Mouse (Mus musculus): ENCODE measurements around the gene Epb41l2. TPM values are rescaled to one million over a fixed set of nuclear protein-coding genes. Genes with fewer than 3 reads are reported as not detected.

Epb41l2 gene
- total RNA-seq, 1 experiment from 2014 or later: 58.3 TPM

DNA sequence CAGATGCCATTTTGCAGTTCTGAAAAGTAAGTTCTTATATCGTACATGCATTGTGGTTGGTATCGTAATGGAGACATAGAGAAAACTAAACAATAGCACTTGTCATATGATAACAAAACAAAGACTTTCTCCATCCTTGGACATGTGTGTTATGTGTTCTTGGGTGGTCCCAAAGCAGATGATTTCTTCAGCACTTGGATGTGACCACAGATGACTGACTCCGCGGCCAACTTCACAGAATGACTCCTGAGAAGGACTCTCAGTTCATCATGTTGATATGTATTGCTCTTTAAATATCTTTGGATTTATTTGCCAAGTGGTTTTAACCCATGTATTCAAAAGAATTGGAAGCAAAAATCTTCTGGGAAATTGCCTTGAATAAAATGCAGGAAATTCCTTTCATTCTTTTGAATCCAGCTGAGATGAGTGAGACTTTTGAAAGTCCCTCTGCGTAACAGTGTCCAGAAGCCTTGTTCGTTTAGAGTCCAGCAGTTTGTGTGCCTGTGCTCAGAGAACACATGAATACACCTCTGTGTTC, 52.3 kb downstream of the Epb41l2 start:
- no peak for ATAC-seq (replicated peaks in 1 of 2; ENCODE audit: insufficient read depth in 1 of 2, low FRiP score in 2 of 2, low TSS enrichment in 1 of 2, low read depth in 1 of 2, poor library complexity in 2 of 2, severe bottlenecking in 2 of 2)

DNA sequence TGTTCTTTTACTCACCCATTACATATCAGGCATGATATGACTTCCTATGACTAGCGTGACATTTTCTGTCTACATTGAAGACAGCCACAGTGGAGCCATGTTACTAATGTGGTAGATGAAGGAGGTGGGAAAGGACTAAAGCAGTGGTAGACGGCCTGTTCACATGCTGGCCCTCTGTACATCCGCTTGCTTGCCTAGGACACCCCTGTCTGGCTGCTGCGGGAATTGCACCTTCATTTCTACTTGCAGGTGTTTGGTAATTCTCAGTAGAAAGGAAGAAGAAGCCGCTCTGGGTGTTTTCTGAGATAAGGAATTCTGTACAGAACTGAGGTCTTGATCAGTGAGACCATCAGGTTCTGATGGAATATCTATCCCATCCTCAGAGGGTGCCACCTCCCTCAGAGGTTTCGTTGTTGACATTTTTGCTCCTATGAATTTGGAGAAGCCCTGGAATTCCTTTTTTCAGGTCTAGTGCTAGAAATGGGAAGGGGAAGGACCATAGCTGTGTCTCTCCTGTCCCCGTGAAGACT, 55.7 kb downstream of the Epb41l2 start:
- ATAC-seq (replicated peaks in 1 of 2; ENCODE audit: insufficient read depth in 1 of 2, low FRiP score in 2 of 2, low TSS enrichment in 1 of 2, low read depth in 1 of 2, poor library complexity in 2 of 2, severe bottlenecking in 2 of 2): peak in 1 of 2 experiments; percentile 48; a peak in 2 of 4 replicates

DNA sequence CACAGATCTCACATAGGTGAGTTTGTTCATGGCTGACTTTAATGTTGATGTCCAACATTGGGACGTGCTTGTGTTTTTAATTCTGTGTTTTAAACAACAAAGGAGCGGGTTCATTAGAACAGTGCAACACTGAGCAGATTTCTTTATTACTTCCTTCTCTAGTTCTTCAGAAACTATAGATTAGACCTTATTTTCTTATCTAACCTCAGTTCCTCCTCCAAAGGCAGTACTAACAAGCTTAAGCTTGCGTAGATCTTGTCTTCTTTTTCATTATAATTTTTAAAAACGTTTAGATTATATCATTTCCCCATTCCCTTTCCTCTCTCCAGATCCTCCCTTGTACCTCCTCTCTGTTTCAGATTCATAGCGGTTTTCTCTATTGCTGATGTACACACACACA, 57.1 kb downstream of the Epb41l2 start:
- no peak for ATAC-seq (replicated peaks in 1 of 2; ENCODE audit: insufficient read depth in 1 of 2, low FRiP score in 2 of 2, low TSS enrichment in 1 of 2, low read depth in 1 of 2, poor library complexity in 2 of 2, severe bottlenecking in 2 of 2)

DNA sequence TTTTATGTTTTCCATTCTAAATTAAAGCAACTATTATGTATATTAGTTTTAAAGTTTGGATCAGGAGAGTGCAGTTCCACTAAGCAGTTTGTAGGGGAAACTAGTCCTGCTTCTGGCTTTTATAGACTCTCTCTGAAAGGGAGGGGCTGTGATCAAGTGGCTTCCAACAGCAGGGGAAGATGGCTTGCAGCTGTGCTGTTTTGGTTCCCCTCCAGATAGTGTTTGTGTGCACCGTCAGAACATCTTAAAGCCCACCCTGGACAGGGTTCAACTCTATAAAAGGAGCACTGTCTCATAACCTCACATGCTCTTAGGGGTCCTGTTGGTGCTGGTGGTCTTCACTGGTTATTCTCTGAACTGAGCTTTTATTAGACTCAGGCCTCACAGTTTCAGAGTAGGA, 66.5 kb downstream of the Epb41l2 start:
- ATAC-seq (replicated peaks in 1 of 2; ENCODE audit: insufficient read depth in 1 of 2, low FRiP score in 2 of 2, low TSS enrichment in 1 of 2, low read depth in 1 of 2, poor library complexity in 2 of 2, severe bottlenecking in 2 of 2): no peak

DNA sequence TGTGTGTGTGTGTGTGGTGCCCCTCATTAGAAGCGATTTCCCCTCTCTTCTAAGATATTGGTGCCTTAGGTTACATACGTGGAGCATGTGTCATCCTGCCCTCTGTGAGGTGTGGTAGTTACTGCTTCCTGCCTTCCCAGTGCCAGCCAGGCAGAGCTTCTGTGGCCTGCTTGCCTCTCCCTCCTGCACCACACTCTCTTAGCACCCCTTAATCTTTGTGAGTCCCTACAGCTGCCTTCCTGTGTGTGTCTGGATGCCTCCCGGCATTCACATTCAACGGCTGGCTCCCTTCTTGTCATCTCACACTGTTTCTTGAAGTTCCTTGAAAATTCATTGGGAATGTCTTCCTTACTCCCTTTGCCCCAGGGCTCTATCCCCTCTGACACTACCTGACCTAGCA, 67.2 kb downstream of the Epb41l2 start:
- no peak for ATAC-seq (replicated peaks in 1 of 2; ENCODE audit: insufficient read depth in 1 of 2, low FRiP score in 2 of 2, low TSS enrichment in 1 of 2, low read depth in 1 of 2, poor library complexity in 2 of 2, severe bottlenecking in 2 of 2)

DNA sequence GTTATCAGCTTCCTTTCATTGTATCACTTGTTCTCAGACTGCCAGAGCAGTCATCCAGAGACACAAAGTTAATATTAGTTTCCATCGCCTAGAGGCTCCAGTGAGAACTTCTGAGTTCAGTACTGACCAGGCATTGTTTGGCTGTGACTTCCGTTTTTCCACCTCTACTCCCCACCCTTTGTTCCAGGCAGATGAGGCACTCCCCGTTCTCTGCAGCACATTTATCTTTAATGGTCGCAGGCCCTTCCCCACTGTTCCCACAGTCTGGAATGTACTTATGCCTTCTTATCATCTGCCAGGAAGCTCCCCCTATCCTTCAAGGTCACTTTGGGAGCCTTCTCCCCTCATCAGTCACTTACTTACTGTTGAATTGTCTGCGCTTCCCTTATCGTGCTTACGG, 67.9 kb downstream of the Epb41l2 start:
- no peak for ATAC-seq (replicated peaks in 1 of 2; ENCODE audit: insufficient read depth in 1 of 2, low FRiP score in 2 of 2, low TSS enrichment in 1 of 2, low read depth in 1 of 2, poor library complexity in 2 of 2, severe bottlenecking in 2 of 2)

DNA sequence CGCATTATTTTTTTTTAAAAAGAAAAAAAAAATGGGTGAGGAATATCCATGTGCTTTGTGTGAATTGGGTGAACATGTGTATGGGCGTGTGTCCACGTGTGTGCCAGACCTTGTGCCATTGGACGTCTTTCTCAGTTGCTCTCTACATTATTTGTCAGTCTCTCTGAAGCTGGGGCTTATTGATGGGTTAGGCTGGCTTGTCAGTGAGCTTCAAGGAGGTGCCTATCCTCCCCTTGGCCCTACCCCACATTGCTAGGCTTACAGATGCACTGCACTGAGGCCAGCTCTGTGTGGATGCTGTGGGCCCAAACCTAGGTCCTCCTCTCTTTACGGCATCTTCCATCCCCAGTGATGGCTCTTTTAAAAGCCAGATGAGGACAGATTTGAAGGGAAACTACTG, 69.1 kb downstream of the Epb41l2 start:
- no peak for ATAC-seq (replicated peaks in 1 of 2; ENCODE audit: insufficient read depth in 1 of 2, low FRiP score in 2 of 2, low TSS enrichment in 1 of 2, low read depth in 1 of 2, poor library complexity in 2 of 2, severe bottlenecking in 2 of 2)

DNA sequence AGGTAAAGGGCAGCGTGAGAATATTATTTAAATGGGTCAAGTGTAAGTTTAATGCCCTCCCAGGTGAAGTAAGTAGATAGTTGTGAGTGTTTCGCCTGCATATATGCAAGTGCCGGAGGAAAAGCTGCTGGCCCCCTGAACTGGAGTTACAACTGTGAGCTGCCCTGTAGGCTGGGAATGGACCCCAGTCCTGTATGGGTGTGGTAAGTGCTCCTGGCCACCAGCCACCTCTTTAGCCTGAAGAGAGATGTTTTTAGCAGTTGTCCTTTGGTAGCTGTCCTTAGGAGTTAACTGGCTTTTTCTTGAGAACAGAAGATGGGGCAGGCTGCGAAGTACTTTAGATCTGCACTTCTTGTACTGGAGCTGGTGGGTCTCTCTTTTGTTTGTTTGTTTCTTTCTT, 69.7 kb downstream of the Epb41l2 start:
- ATAC-seq (replicated peaks in 1 of 2; ENCODE audit: insufficient read depth in 1 of 2, low FRiP score in 2 of 2, low TSS enrichment in 1 of 2, low read depth in 1 of 2, poor library complexity in 2 of 2, severe bottlenecking in 2 of 2): no peak

DNA sequence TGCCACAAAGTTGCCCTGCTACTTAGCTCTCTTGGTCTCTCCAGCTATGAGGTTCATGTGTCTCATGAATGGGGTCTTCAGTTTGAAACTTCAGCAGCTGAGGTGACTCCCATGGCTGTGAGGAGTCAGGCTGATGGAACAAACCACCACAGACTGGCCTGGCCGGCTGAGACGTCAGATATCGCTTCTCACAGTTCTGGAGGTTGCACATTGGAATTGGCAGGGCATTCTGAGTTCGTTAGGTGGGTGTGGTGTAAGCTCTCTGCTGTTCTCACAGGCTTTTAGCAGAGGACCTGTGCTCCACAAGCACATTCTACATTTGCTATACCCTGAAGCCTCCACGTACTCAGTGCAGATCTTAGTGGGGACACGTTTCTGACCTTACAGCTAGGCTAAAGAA, 71.3 kb downstream of the Epb41l2 start:
- no peak for ATAC-seq (replicated peaks in 1 of 2; ENCODE audit: insufficient read depth in 1 of 2, low FRiP score in 2 of 2, low TSS enrichment in 1 of 2, low read depth in 1 of 2, poor library complexity in 2 of 2, severe bottlenecking in 2 of 2)

DNA sequence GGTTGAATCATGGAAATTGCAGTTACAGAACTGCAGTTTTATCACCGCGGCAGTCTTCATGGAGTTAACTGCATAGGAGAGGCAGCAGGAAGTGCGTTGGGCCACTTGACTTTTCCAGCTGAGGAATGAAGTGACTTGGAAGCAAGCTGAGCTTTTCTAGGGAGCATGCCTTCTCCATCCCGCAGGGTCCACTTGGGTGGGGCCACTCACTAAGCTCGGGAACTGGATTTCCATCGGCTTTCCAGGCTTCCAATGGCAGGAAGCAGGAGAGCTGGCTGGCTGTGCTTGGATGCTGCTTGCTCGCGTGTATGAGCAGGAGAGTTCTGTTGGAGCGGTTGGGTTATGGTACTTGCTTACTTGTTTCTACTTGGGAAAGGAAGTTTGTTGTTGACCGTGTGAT, 72.8 kb downstream of the Epb41l2 start:
- ATAC-seq (replicated peaks in 1 of 2; ENCODE audit: insufficient read depth in 1 of 2, low FRiP score in 2 of 2, low TSS enrichment in 1 of 2, low read depth in 1 of 2, poor library complexity in 2 of 2, severe bottlenecking in 2 of 2): no peak

DNA sequence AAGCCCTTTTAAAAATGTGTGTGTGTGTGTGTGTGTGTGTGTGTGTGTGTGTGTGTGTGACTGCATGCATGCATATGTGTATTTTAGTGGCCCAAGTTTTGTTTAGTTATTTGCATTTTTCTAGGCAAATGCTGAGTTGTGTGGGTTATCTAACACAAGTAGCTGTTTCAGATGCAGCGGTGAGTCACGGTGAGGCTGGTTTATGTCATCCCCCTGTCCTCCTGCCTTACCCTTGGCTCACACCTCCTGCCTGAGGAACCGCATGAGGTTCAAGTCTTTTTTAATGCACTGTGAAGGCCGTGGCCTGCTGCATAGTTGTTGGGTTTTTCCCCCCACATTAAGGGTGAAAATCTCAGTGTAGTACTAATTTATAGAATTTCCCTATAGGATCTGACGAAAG, 73.3 kb downstream of the Epb41l2 start:
- ATAC-seq (replicated peaks in 1 of 2; ENCODE audit: insufficient read depth in 1 of 2, low FRiP score in 2 of 2, low TSS enrichment in 1 of 2, low read depth in 1 of 2, poor library complexity in 2 of 2, severe bottlenecking in 2 of 2): no peak

DNA sequence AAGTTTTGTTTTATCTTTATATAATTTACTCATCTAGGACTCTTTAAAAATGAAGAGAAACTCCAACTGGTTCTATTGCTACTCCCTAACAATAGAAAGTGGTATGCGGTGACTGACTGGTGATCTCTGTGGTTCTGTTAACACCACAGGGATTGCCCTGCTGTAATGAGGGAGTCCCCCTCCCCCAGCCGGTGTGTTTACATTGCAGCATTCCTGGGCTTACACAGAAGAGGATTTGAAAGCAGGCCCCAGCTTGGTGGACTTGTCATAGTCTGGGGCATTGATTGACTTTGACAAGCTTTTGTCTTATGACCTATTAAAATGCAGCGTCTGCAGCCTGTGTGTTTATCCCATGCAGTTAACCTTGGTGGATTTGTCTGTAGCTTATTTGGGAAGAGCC, 73.9 kb downstream of the Epb41l2 start:
- ATAC-seq (replicated peaks in 1 of 2; ENCODE audit: insufficient read depth in 1 of 2, low FRiP score in 2 of 2, low TSS enrichment in 1 of 2, low read depth in 1 of 2, poor library complexity in 2 of 2, severe bottlenecking in 2 of 2): no peak

DNA sequence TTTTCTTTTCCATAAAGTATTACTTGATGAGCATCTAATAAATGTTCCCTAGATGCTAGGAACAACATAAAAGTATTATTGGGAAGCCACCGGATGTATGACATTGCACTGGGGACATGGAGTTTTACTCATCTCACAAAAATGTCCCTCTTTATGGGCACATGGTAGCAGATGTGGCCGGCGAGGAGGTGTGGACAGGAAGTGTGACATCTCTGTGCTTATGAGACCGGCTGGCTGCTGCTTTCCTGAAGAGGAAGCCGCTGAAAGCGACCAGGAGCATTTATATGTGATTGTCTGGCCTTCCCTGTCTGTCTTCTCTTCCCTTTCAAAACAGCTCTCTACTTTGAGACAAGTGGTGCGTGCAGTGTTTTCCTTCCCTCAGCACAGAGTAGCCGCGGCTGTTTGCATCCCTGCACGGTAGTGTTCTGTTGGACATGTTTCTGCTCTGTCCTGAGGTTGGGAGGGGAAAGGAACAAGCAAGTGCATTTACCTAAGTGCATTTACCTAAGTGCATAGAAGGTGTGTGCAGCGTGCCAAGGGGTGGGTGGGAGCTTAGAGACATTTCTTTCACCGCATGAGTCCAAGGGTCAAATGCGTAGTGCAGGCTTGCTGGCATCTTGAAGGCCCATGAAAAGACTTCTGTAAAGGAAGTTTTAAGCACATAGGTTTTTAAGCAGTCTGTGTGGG, 74.9 kb downstream of the Epb41l2 start:
- ATAC-seq (replicated peaks in 1 of 2; ENCODE audit: insufficient read depth in 1 of 2, low FRiP score in 2 of 2, low TSS enrichment in 1 of 2, low read depth in 1 of 2, poor library complexity in 2 of 2, severe bottlenecking in 2 of 2): peak; percentile 27 to 61; a peak in 3 of 4 replicates

DNA sequence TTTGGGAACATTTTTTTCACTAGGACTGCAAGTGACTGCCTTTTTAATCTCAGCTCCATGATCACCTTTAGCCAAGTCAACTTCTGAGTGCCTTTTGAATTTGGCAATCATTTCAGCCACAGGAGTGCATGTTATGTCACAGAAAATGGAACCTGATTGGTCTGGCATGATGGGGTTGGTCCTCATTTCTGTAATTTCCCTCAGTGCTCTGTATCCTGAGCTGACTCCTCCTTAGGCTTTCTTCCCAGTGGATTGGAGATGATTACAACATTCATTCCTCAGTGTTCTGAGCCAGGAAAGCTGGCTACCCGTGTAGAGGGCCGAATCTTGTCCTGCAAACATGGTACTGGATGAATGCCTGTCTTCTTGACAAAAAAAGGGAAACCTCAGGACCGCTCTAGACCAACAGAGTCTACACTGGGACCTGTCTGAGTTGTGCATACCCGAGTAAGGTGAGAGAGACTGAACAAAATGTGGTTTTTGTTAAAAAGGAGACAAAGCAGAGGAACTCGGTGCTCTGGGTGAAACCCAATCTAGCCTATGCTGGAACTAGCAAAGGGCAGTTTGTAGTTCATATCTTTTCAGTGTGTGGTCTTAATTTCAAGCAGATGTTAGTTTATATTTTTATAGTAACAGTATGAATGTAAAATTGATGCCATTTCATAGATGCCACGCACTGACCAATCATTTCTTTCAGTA, 77.3 kb downstream of the Epb41l2 start:
- ATAC-seq (replicated peaks in 1 of 2; ENCODE audit: insufficient read depth in 1 of 2, low FRiP score in 2 of 2, low TSS enrichment in 1 of 2, low read depth in 1 of 2, poor library complexity in 2 of 2, severe bottlenecking in 2 of 2): no peak

DNA sequence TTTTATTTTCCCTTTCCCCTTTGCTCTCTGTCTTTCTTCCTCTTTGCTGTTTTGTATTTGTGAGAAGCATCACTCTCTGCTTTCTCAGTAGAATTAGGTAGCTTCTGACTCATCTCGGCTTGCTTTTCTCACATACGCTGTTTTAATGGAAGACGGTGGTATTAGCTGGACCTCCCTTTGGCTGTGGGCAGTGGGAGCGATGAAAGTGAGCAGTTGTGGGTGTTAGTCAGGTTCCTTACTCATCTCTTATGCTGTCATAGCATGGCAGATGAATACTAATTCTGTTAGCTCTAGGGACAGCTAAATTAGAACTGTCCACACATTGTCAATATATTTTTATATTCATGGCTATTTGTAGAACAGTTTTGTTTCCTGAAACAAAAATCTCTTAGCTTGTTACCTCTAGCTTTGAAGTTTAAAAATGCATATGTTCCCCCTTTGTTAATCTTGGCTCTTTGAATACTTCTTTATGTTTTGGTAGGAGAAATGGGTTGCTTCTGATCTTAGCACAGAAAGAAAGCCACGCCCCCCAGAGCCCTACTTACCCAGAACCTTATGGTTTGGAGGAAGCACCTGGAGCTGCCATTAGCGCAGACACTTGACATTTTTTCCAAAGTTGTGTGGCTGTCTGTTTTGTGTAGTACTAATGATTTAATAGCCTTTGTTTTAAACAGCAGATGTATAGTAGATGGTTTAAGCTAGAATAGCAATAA, 78.1 kb downstream of the Epb41l2 start:
- no peak for ATAC-seq (replicated peaks in 1 of 2; ENCODE audit: insufficient read depth in 1 of 2, low FRiP score in 2 of 2, low TSS enrichment in 1 of 2, low read depth in 1 of 2, poor library complexity in 2 of 2, severe bottlenecking in 2 of 2)

DNA sequence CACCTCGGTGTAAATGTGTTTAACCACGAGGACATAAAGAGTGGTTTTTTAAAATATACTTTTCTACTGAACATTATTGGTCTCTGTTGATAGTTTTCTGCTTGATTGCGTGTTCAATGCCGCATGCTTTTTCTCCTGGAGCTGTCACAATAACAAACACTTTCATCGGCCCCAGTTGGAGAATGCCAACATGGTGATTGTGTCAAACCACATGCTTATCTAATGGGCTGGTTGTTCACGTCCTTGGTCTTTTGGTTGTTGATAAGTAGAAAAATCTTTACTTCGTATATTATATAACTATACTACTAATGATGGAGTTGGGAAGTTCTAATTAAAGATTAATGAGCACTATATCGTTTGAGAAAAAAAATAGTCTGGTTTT, 78.7 kb downstream of the Epb41l2 start:
- ATAC-seq (replicated peaks in 1 of 2; ENCODE audit: insufficient read depth in 1 of 2, low FRiP score in 2 of 2, low TSS enrichment in 1 of 2, low read depth in 1 of 2, poor library complexity in 2 of 2, severe bottlenecking in 2 of 2): no peak

DNA sequence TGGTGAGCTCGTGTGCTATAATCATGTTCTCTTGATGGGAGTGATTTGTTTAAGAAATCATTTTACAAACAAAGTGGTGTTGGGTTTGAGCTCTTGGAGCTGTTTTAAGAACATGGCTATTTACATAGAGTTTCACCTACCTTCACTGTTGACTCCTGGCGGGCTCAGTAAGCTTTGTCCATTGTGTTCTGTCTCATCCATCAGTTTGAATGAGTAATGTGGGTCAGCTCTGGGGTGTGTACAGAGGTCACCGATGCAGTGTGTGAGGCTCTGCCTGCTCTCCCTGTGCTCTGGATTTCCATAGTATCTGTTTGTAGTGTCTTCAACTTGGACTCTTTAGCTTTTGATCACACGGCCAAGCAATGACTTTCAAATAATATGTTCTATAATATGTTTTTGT, 79.6 kb downstream of the Epb41l2 start:
- no peak for ATAC-seq (replicated peaks in 1 of 2; ENCODE audit: insufficient read depth in 1 of 2, low FRiP score in 2 of 2, low TSS enrichment in 1 of 2, low read depth in 1 of 2, poor library complexity in 2 of 2, severe bottlenecking in 2 of 2)

DNA sequence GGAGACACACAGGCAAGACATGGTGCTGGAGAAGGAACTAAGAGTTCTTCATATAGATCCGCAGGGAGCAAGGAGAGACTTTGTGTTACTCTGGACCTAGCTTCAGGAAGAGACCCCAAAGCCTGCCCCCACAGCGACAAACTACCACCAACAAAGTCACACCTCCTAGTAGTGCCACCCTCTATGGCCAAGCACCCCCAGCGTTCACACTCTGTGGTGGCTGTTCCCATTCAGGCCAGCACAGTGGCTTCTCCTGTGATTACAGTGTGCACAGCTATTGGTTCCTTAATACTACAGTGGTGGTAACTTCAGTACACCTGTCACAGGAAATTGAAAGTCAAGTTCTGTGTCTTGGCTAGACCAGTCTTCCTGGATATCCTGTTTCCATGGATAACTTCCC, 80.3 kb downstream of the Epb41l2 start:
- no peak for ATAC-seq (replicated peaks in 1 of 2; ENCODE audit: insufficient read depth in 1 of 2, low FRiP score in 2 of 2, low TSS enrichment in 1 of 2, low read depth in 1 of 2, poor library complexity in 2 of 2, severe bottlenecking in 2 of 2)
